Mouse (Mus musculus) c-Kit-positive CD71-positive TER-119-positive erythroid progenitor cells, embryonic 14.5 days (primary cell): ENCODE results near the gene Sgo1.

Experiments used
- DNase-seq: peaks from one replicate; pipeline ENCODE4 v3.0.0-alpha.2; 2013; ENCODE audit warnings: low spot score

Sgo1 gene

DNA sequence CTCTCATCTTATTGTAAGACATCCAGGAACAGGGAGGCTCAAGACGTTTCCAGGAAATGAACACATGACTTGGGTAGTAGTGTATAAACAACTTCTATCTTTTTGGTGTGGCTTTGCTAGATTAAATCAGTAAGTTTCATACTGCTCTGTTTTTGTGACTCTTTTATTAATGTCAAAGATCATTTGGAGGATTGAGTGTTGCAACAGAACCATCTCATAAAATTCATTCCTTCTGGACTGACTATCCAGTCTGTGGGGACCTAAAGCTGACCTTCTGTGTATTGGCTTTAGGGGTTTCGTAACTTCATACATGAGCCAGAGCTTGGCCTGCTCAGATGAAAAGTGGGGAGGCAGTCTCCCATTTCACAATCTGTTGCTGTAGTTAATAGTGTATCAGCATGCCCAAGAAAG, 38.9 kb downstream of the Sgo1 start:
- DNase-seq = no peak

DNA sequence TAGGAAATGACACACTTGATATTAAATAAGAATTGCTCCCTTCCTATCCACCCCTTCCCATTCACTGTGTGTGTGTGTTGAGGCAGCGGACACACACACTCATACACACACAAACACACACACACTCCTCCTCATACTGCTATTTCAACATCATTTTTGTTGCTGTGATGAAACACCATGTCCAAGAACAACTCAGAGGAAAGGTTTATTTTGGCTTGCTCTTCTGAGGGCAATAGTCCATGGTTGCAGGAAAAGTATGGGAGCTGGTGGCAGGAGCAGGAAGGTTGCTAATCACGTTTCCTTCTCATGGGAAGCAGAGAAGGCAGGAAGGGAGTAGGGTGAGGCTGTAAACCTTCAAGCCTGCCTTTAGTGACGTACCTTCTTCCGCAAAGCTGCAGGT, 45.8 kb downstream of the Sgo1 start:
- no peak for DNase-seq

DNA sequence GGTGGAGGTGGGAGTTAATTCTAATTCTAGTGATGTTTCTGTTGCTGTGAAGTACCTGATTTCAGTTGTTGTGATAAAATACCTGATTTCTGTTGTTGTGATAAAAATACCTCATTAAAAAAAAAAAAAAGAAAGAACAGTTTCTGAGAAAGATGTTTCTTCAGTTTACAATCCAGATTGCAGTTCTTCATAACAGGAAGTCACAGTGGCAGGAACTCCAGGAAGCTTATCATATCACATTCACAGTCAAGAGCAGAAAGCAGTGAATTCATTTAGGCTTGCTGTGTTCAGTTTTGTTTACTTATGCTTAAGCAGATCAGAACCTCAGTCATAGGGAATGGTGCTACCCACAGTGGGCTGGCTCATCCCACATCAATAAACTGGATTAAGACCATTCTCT, 57.8 kb downstream of the Sgo1 start:
- DNase-seq = no peak

DNA sequence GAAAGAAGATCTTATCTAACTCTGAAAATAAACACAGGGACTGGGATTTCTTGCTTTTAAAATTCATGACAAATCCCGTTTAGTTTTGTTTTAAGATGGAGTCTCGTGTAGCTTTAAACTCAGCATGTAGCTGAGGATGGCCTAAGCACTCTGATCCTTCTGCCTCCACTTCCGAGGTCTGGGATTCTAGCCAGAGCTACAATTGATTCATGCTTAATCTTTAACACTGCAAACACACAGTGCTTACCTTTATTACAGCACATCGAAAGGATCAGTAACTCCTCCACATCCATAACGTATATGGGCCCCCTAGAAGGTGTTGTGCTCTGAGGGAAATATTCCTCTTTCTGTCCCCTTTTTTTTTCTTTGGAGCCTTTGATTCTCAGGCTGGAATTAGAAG, 61.0 kb downstream of the Sgo1 start:
- DNase-seq = no peak

DNA sequence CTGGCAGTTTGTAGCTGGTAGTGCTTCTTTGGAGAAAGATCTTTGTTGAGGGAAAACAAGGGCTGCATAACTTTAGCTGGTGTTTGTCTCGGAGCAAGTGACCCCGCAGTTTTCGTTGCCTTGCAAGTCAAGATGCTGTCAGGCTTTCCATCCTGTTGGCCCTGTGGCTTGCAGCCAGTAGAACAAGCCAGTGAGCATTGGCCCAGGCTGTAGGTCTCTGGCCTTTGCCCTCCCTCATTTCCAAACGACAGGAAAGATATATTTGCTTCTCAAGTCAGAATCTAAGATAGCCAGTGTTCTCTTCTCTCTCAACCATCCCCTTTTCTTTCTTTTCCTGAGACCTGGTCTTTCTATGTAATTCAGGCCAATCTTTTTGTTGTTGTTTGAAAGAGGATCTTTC, 61.6 kb downstream of the Sgo1 start:
- no peak for DNase-seq

DNA sequence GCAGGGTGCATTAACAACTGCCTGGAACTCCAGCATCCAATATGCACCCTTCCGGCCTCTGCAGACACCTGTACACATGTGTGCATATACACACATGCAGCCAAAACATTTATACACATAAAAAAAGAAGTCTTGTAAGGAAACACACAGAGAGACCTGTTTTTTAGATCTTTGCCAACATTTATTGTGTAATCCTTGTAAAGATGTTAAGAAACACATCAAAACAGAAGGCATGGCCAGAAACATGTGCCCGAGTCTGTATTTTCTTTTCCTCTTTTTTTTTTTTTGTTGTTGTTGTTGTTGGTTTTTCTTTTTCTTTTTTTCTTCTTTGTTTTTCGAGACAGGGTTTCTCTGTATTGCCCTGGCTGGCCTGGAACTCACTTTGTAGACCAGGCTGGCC, 63.0 kb downstream of the Sgo1 start:
- no peak for DNase-seq
